40 mouse cellular contexts compared by ENCODE assay signal in genomic region chr10:77922681-77923080, GRCm38 (mm10). TPM values are rescaled to one million over a fixed set of nuclear protein-coding genes. Genes with fewer than 3 reads are reported as not detected.
A peak's percentile ranks its signal among the peaks of the same experiment; 100 is the strongest.
DNase-seq lines count a peak whose midpoint lies in the region; ATAC-seq and TF ChIP-seq lines count a peak whose summit lies in the region.
"Had no signal": no experiment of that assay in that cellular context is flagged by ENCODE, and none has a peak within 500 bp of the region (broad histone marks: within the 10 kb centered on the region; RNA-seq: fewer than 3 reads in every experiment).

No protein-coding gene starts in this region.

- H3K9me3 ChIP-seq in MEL (replicated peaks; ENCODE audit: insufficient read depth, low read length) = no peaks in the 10 kb centered on the region
- no peaks in the 10 kb centered on the region for H3K9me3 ChIP-seq in stomach, postnatal 0 days (ENCODE audit: control insufficient read depth, low read length)
- H3K9me3 ChIP-seq in neural tube, embryonic 15.5 days (replicated peaks) = no peaks in the 10 kb centered on the region
- H3K9me3 ChIP-seq: embryonic facial prominence, embryonic 13.5 days; hindbrain, embryonic 12.5 days; intestine, embryonic 15.5 days; limb, embryonic 10.5 days; limb, embryonic 15.5 days; liver, embryonic 13.5 days; megakaryocyte, embryonic 14.5 days; midbrain, embryonic 13.5 days had no signal

- H3K4me1 ChIP-seq in MEL (ENCODE audit: control insufficient read depth in 1 of 2, insufficient read depth in 2 of 2, low read length in 2 of 2) = no peaks in the 10 kb centered on the region; a peak in 1 of 4 replicates
- H3K4me1 ChIP-seq in stomach, postnatal 0 days (replicated peaks; ENCODE audit: control insufficient read depth, insufficient read depth) = no peaks in the 10 kb centered on the region
- no peaks in the 10 kb centered on the region for H3K4me1 ChIP-seq in neural tube, embryonic 15.5 days
- H3K4me1 ChIP-seq: embryonic facial prominence, embryonic 13.5 days; hindbrain, embryonic 12.5 days; intestine, embryonic 15.5 days; limb, embryonic 15.5 days; liver, embryonic 13.5 days; megakaryocyte, embryonic 14.5 days; midbrain, embryonic 13.5 days had no signal

- no peak for TF ChIP-seq POLR2A in MEL (IDR thresholded peaks at IDR 0.05; ENCODE audit: control insufficient read depth in 1 of 2, insufficient read depth in 1 of 2, low read depth in 1 of 2, low read length in 2 of 2, poor library complexity in 1 of 2)

- H3K9ac ChIP-seq in MEL (ENCODE audit: control insufficient read depth, low read depth, low read length, poor library complexity, severe bottlenecking) = no peak overlapping the region
- H3K9ac ChIP-seq in stomach, postnatal 0 days (ENCODE audit: low read length) = no peak overlapping the region
- H3K9ac ChIP-seq in neural tube, embryonic 15.5 days (replicated peaks) = no peak overlapping the region
- H3K9ac ChIP-seq: embryonic facial prominence, embryonic 13.5 days; hindbrain, embryonic 12.5 days; intestine, embryonic 15.5 days; limb, embryonic 15.5 days; liver, embryonic 13.5 days; midbrain, embryonic 13.5 days had no signal

- TF ChIP-seq EP300 in MEL (IDR thresholded peaks at IDR 0.05; ENCODE audit: low read depth in 1 of 2, low read length in 2 of 2) = no peak
- TF ChIP-seq EP300 in stomach, postnatal 0 days (optimal IDR thresholded peaks at IDR 0.05) = no peak

- no peak for ATAC-seq in stomach, postnatal 0 days (ENCODE audit: low FRiP score, low TSS enrichment)
- ATAC-seq in neural tube, embryonic 15.5 days (ENCODE audit: low FRiP score) = no peak
- ATAC-seq: forebrain, embryonic 14.5 days; hindbrain, postnatal 0 days; intestine, embryonic 15.5 days; lung, postnatal 0 days; midbrain, embryonic 13.5 days; Patski had no signal

- no peak overlapping the region for H3K4me2 ChIP-seq in stomach, postnatal 0 days (replicated peaks; ENCODE audit: low read depth)
- H3K4me2 ChIP-seq in neural tube, embryonic 15.5 days = no peak overlapping the region
- H3K4me2 ChIP-seq: embryonic facial prominence, embryonic 13.5 days; heart, embryonic 11.5 days; hindbrain, embryonic 12.5 days; intestine, embryonic 15.5 days; limb, embryonic 15.5 days; liver, embryonic 13.5 days; midbrain, embryonic 13.5 days had no signal

- TF ChIP-seq CTCF in MEL (IDR thresholded peaks at IDR 0.05 in 2 of 3, conservative IDR thresholded peaks at IDR 0.05 in 1 of 3; ENCODE audit: control insufficient read depth in 1 of 3, insufficient read depth in 1 of 3, low read depth in 2 of 3, low read length in 3 of 3, poor library complexity in 1 of 3, severe bottlenecking in 1 of 3) = no peak
- TF ChIP-seq CTCF in stomach, postnatal 0 days (IDR thresholded peaks at IDR 0.05; ENCODE audit: low read depth) = no peak

- no peaks in the 10 kb centered on the region for H3K27me3 ChIP-seq in MEL (ENCODE audit: control insufficient read depth in 1 of 2, insufficient read depth in 2 of 2, low read length in 2 of 2)
- H3K27me3 ChIP-seq in stomach, postnatal 0 days (ENCODE audit: control insufficient read depth, insufficient read depth, low read length) = no peaks in the 10 kb centered on the region
- no peaks in the 10 kb centered on the region for H3K27me3 ChIP-seq in neural tube, embryonic 15.5 days (replicated peaks)
- H3K27me3 ChIP-seq: embryonic facial prominence, embryonic 13.5 days; hindbrain, embryonic 12.5 days; intestine, embryonic 15.5 days; limb, embryonic 15.5 days; liver, embryonic 13.5 days; midbrain, embryonic 13.5 days had no signal

- no peaks in the 10 kb centered on the region for H3K79me2 ChIP-seq in MEL (ENCODE audit: control insufficient read depth, insufficient read depth, low read length, poor library complexity)

- H3K27ac ChIP-seq in MEL (ENCODE audit: control insufficient read depth, low read depth, low read length) = no peak overlapping the region
- no peak overlapping the region for H3K27ac ChIP-seq in stomach, postnatal 0 days (replicated peaks)
- no peak overlapping the region for H3K27ac ChIP-seq in neural tube, embryonic 15.5 days (replicated peaks)
- H3K27ac ChIP-seq: embryonic facial prominence, embryonic 13.5 days; gastrocnemius, adult 2 months; hindbrain, embryonic 12.5 days; hindbrain, postnatal 0 days; intestine, embryonic 15.5 days; kidney, postnatal 0 days; left cerebral cortex, adult 2 months; limb, embryonic 10.5 days; limb, embryonic 15.5 days; liver, embryonic 13.5 days; midbrain, embryonic 13.5 days had no signal

- 43% methylated on average over 4 of the region's 4 CpGs for WGBS in stomach, postnatal 0 days
- WGBS in neural tube, embryonic 15.5 days = 64% methylated on average over 4 of the region's 4 CpGs

- intact Hi-C loops in left cerebral cortex, postnatal 14 days (cut with DNase I) = no loop called here
- intact Hi-C loops in left cerebral cortex, postnatal 4 days (cut with DNase I) = no loop called here

- no peak overlapping the region for H3K4me3 ChIP-seq in MEL (ENCODE audit: control insufficient read depth in 1 of 2, insufficient read depth in 1 of 2, low read depth in 2 of 2, low read length in 2 of 2)
- no peak overlapping the region for H3K4me3 ChIP-seq in stomach, postnatal 0 days (ENCODE audit: low read depth, low read length)
- no peak overlapping the region for H3K4me3 ChIP-seq in neural tube, embryonic 15.5 days (replicated peaks)
- H3K4me3 ChIP-seq: embryonic facial prominence, embryonic 13.5 days; erythroblast, embryonic 14.5 days; gastrocnemius, adult 2 months; hindbrain, embryonic 12.5 days; intestine, embryonic 15.5 days; left cerebral cortex, adult 2 months; limb, embryonic 10.5 days; limb, embryonic 15.5 days; liver, embryonic 13.5 days; midbrain, embryonic 13.5 days had no signal

- no peak for TF ChIP-seq RAD21 in MEL (IDR thresholded peaks at IDR 0.05; ENCODE audit: low read depth, low read length)

- DNase-seq in left cerebral cortex, postnatal 14 days (ENCODE audit: low spot score in 2 of 2) = peak; percentile 30 to 43
- no peak for DNase-seq in left cerebral cortex, postnatal 4 days
- peak; percentile 9 for DNase-seq in 3T3-L1 (ENCODE audit: low read depth, low spot score)
- peak; percentile 13 for DNase-seq in MEL (ENCODE audit: low read depth, low spot score)
- peak; percentile 42 for DNase-seq in stomach, postnatal 0 days (ENCODE audit: low spot score)
- no peak for DNase-seq in retina, embryonic 14.5 days (ENCODE audit: low spot score)
- DNase-seq: adrenal gland, postnatal 14 days; cerebellum, adult 11-12 months; cerebellum, adult 9-11 months; embryo, embryonic 11 days; gastrocnemius, adult 2 months; gastrocnemius, postnatal 36 days; heart, adult 18-20 months; heart, postnatal 36 days; kidney, adult 8-10 months; layer of hippocampus, adult 9-11 months; liver, embryonic 13.5 days; lung, adult 18-20 months; lung, postnatal 4 days; spleen, adult 18-20 months; thymus, adult 2 months; thymus, postnatal 36 days had no signal

- no peaks in the 10 kb centered on the region; a peak in 1 of 4 replicates for H3K36me3 ChIP-seq in MEL (ENCODE audit: control insufficient read depth in 1 of 2, insufficient read depth in 2 of 2, low read length in 2 of 2)
- no peaks in the 10 kb centered on the region for H3K36me3 ChIP-seq in stomach, postnatal 0 days (ENCODE audit: control insufficient read depth, insufficient read depth, low read length)
- no peaks in the 10 kb centered on the region for H3K36me3 ChIP-seq in neural tube, embryonic 15.5 days
- H3K36me3 ChIP-seq: embryonic facial prominence, embryonic 13.5 days; hindbrain, embryonic 12.5 days; intestine, embryonic 15.5 days; limb, embryonic 10.5 days; limb, embryonic 15.5 days; liver, embryonic 13.5 days; midbrain, embryonic 13.5 days had no signal

TF ChIP-seq in MEL, 35 proteins besides CTCF, POLR2A, EP300 and RAD21:
- TF ChIP-seq USF1 (IDR thresholded peaks at IDR 0.05; ENCODE audit: low read depth, low read length) = no peak
- TF ChIP-seq BHLHE40 (IDR thresholded peaks at IDR 0.05; ENCODE audit: borderline replicate concordance, low read depth, low read length) = no peak
- no peak for TF ChIP-seq ZNF384 (IDR thresholded peaks at IDR 0.05; ENCODE audit: low read depth, low read length)
- no peak for TF ChIP-seq NELFE (IDR thresholded peaks at IDR 0.05; ENCODE audit: low read depth, low read length)

RNA-seq across cellular contexts. Expression of gene Lrrc3, which starts 20.3 kb away (rescaled TPM):
- total RNA-seq in left cerebral cortex, postnatal 14 days (2021) = 10 to 100 TPM; 19.4 to 20.8 TPM
- total RNA-seq in left cerebral cortex, postnatal 4 days (2021) = 10 to 100 TPM; 38.5 to 39.1 TPM
- total RNA-seq in MEL (2012; rRNA removed) = 0.10 and 0.15 TPM in 2 replicates
- under 1 TPM in 1 of 2 experiments, not detected in 1; 0.74 TPM for polyA plus RNA-seq in MEL (2012; ENCODE audit: insufficient read depth in 1 of 2, insufficient read length in 2 of 2, low read depth in 1 of 2, low replicate concordance in 2 of 2, missing spikeins in 1 of 2)
- 3.3 and 3.6 TPM in 2 replicates for polyA plus RNA-seq in stomach, postnatal 0 days (2015; fragmentation: Nextera tagmentation; extraction: Ambion mirVana)
- 19.0 and 22.8 TPM in 2 replicates for polyA plus RNA-seq in neural tube, embryonic 15.5 days (2015; fragmentation: Nextera tagmentation; extraction: Ambion mirVana)
- total RNA-seq: CH12.LX; monocyte, adult 5-6 weeks had no signal

RNA-seq across cellular contexts. Expression of gene Trpm2, which starts 47.7 kb away (rescaled TPM):
- total RNA-seq in left cerebral cortex, postnatal 14 days (2021) = 10 to 100 TPM; 32.1 to 33.3 TPM
- 10 to 100 TPM; 14.1 to 22.9 TPM for total RNA-seq in left cerebral cortex, postnatal 4 days (2021)
- total RNA-seq in MEL (2012; rRNA removed) = 5.7 and 7.8 TPM in 2 replicates
- 10 to 100 TPM in 1 of 2 experiments, not detected in 1; 18.5 TPM for polyA plus RNA-seq in MEL (2012; ENCODE audit: insufficient read depth in 1 of 2, insufficient read length in 2 of 2, low read depth in 1 of 2, low replicate concordance in 2 of 2, missing spikeins in 1 of 2)
- 0.61 and 0.85 TPM in 2 replicates for polyA plus RNA-seq in stomach, postnatal 0 days (2015; fragmentation: Nextera tagmentation; extraction: Ambion mirVana)
- 8.1 and 9.5 TPM in 2 replicates for polyA plus RNA-seq in neural tube, embryonic 15.5 days (2015; fragmentation: Nextera tagmentation; extraction: Ambion mirVana)

RNA-seq across cellular contexts. Expression of gene 1810043G02Rik, which starts 55.6 kb away (rescaled TPM):
- 10 to 100 TPM; 33.0 to 37.4 TPM for total RNA-seq in left cerebral cortex, postnatal 14 days (2021)
- 10 to 100 TPM; 28.9 to 35.3 TPM for total RNA-seq in left cerebral cortex, postnatal 4 days (2021)
- 9.3 and 10.7 TPM in 2 replicates for total RNA-seq in MEL (2012; rRNA removed)
- polyA plus RNA-seq in MEL (2012; ENCODE audit: insufficient read depth in 1 of 2, insufficient read length in 2 of 2, low read depth in 1 of 2, low replicate concordance in 2 of 2, missing spikeins in 1 of 2) = 10 to 100 TPM in 1 of 2 experiments, not detected in 1; 15.6 TPM
- polyA plus RNA-seq in stomach, postnatal 0 days (2015; fragmentation: Nextera tagmentation; extraction: Ambion mirVana) = 16.1 and 18.8 TPM in 2 replicates
- polyA plus RNA-seq in neural tube, embryonic 15.5 days (2015; fragmentation: Nextera tagmentation; extraction: Ambion mirVana) = 48.5 and 51.5 TPM in 2 replicates

Comparison
In these comparisons a context has a peak if more than half of its experiments do, and no peak if none do; other contexts are left out.
1. DNase-seq: peak in left cerebral cortex, postnatal 14 days (2 of 2), 3T3-L1 (single experiment), MEL (single experiment) and stomach, postnatal 0 days (single experiment); none in left cerebral cortex, postnatal 4 days (single experiment) and retina, embryonic 14.5 days (single experiment).
2. RNA of gene Lrrc3, which starts 20.3 kb away (total RNA-seq): 38.5 to 39.1 TPM in left cerebral cortex, postnatal 4 days and 19.4 to 20.8 TPM in left cerebral cortex, postnatal 14 days; 0.10 to 0.15 TPM in MEL; every median in the first group is over 10 times any median in the second.